Mouse (Mus musculus): Measurements from ENCODE around the gene Dst.

The Dst gene

GRCm38 (mm10) chr1:34268520-34268919, 360.5 kb downstream of the Dst start:
- in situ Hi-C loops (cut with MboI; ENCODE audit: low pct_unique_long_range_greater_than_20kb in 1 of 2, low sequenced_read_pairs in 2 of 2, unreplicated experiment in 1 of 2), result no loop called here

DNA sequence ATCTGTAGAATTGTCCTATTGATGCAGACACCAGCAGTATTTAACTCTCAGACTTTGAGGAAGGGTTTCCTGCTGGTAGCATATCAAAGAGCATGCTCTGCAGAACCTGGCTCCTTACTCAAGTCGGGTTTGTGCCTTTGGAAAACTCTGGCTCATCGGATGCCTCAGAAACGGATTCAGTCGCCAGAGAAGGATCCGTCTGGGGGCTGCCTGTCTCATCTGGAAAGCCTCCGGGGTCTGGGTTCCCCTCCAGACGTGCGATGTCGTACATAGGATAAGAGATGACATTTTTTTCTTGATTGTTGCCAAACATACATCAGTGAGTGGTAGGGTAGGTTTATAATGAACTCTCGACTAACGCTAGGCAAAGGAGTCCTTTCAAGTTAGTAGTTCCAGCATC, 361.6 kb downstream of the Dst start:
- in situ Hi-C loops (cut with MboI; ENCODE audit: low pct_unique_long_range_greater_than_20kb in 1 of 2, low sequenced_read_pairs in 2 of 2, unreplicated experiment in 1 of 2), result no loop called here

DNA sequence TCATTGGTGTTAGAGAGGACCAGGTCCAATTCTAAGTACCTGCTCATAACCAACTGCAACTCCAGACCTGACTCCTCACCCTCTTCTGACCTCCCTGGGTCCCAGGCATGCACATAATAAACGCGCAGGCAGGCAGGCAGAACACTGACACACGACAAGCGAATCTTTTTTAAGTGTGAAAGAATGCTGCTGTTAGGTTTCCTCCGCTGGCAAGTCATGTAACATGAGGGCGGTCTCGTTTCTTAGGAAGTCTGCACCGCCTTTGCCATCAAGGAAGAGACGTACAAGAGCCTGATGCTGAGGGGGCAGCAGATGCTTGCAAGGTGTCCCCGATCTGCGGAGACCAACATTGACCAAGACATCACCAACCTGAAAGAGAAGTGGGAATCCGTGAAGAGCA, 365.9 kb downstream of the Dst start:
- in situ Hi-C loops (cut with MboI; ENCODE audit: low pct_unique_long_range_greater_than_20kb in 1 of 2, low sequenced_read_pairs in 2 of 2, unreplicated experiment in 1 of 2), result no loop called here

DNA sequence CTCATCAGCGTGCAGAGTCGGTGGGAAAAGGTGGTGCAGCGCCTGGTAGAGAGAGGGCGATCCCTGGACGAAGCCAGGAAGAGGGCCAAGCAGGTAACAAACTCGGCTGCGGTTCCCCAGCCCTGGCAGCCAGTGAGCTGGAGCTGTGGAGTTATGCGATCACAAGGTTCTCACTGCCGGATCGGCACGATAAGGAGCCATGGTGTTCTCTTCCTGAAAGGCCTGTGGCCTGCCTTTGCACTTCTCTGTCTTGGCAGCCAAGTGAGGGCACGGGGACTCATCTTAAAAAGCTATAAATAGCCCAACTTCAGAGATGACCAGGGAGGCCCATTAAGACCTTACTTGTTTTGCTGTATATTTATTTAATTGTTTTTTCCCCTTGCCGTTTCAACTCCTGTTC, 367.8 kb downstream of the Dst start:
- in situ Hi-C loops (cut with MboI; ENCODE audit: low pct_unique_long_range_greater_than_20kb in 1 of 2, low sequenced_read_pairs in 2 of 2, unreplicated experiment in 1 of 2), result no loop called here

DNA sequence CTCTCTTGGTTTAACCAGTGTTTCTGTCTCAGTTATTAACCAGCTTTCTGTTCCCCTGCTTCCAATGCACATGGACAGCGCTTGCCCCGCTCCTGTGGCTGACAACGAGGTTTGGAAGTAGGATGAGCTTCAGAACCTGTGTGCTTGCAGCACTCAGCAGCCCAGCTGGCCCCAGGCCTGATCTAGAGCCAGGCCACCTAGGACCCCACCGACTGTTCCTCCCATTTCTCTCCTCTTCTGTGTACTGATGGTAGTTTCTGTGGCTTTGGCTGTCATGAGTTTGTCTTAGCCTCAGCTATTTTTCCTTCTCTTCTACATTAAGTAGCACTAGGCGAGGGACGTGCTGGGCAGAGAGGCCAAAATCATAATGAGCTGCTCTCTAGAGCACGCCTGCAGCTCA, 368.7 kb downstream of the Dst start:
- in situ Hi-C loops (cut with MboI; ENCODE audit: low pct_unique_long_range_greater_than_20kb in 1 of 2, low sequenced_read_pairs in 2 of 2, unreplicated experiment in 1 of 2), result no loop called here

DNA sequence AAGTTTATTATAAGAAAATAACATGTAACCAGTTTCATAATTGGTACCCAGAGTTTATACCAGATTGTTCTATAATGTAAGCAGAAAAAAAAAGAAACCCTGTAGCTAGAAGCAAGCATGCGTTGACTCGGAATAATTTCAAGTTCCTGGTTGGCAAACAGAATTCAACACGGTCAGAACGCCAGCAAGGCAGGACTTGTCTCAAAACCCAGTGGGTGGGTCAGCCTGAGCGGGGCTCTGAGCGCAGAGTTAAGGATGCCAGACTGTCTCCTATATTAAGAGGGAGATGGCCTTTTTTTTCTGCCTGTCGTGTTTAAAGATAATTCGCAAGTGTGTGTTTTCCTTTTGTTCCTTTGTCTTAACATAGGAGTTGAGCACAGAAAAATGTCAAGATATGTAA, 369.2 kb downstream of the Dst start:
- in situ Hi-C loops (cut with MboI; ENCODE audit: low pct_unique_long_range_greater_than_20kb in 1 of 2, low sequenced_read_pairs in 2 of 2, unreplicated experiment in 1 of 2), result no loop called here

DNA sequence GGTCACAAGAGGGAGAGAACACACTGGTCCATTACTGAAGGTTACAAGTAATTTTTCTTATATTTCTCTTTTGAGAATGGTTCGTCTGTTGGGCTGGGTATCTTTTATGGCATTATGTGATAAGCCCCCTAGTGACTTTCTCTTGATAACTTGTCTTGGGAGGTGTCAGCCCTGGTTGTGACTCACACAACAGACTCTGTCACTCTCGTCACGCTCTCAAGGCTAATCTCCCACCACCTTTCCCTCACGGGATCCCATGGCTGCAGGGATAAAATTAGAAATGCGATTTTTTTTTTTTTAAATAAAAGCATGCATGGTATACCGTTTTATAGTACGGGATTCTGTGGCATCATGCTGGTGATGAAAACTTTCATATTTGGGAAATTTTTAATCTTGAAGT, 375.5 kb downstream of the Dst start:
- in situ Hi-C loops (cut with MboI; ENCODE audit: low pct_unique_long_range_greater_than_20kb in 1 of 2, low sequenced_read_pairs in 2 of 2, unreplicated experiment in 1 of 2), result no loop called here

DNA sequence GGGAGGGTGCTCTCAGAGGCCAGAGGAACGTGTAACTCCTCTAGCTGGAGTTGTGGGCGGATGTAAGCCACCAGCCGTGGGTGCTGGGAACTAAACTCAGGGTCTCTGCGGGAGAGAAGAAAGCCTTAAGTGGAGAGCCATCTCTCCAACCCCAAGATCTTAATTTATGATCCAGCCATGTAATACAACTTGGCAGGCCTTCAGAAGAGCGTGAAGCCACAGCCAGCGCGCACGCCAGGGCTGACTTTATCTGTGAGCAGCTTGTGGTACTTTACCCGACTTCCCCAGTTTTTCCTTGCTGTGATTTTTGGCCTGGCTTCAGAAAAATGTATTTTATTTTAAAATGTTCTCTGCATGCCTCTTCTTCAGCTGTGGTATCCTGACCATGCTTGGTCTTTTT, 377.0 kb downstream of the Dst start:
- in situ Hi-C loops (cut with MboI; ENCODE audit: low pct_unique_long_range_greater_than_20kb in 1 of 2, low sequenced_read_pairs in 2 of 2, unreplicated experiment in 1 of 2), result no loop called here

- in situ Hi-C loops (cut with MboI; ENCODE audit: low pct_unique_long_range_greater_than_20kb in 1 of 2, low sequenced_read_pairs in 2 of 2, unreplicated experiment in 1 of 2), result no loop called here
These were observed 379.7 kb downstream of the Dst start for GRCm38 (mm10) chr1:34287731-34288130.

GRCm38 (mm10) chr1:34288181-34288580, 380.2 kb downstream of the Dst start:
- in situ Hi-C loops (cut with MboI; ENCODE audit: low pct_unique_long_range_greater_than_20kb in 1 of 2, low sequenced_read_pairs in 2 of 2, unreplicated experiment in 1 of 2), result no loop called here

DNA sequence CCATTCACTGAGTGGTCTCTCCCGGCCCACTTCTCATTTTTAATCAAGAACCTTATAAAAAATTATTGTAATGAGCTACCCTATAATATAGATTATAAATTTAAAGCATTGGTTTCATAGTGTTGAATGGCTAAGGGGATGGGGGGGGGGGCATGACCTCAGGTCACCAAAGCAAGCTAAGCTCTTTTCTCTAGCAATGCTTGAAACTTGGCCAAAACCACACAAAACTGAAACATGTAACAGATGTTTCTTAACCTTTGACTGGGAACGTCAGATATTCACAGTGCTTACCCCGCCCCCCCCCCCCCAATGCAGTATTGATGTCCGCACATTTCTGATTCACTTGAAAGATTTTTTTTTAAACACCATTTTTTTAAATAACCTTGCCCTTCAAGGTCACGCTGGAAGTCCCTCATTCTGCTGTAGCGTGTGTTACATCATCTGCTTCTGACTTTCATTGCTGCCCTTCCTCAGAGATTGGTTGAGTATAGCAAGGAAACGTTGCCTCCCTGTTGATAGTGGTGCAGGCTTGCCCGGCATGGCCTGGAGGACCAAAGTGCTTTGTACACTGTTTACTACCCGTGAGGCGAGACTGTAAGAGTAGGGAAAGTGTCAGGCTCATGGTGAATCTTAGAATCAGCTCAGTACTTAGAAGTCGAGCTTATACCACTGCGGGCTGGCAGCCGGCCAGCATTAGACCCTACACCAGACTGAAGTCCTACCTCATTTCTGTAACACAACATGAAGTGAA, 380.9 kb downstream of the Dst start:
- in situ Hi-C loops (cut with MboI; ENCODE audit: low pct_unique_long_range_greater_than_20kb in 1 of 2, low sequenced_read_pairs in 2 of 2, unreplicated experiment in 1 of 2), result no loop called here

- in situ Hi-C loops (cut with MboI; ENCODE audit: low pct_unique_long_range_greater_than_20kb in 1 of 2, low sequenced_read_pairs in 2 of 2, unreplicated experiment in 1 of 2), result no loop called here
These were observed 381.4 kb downstream of the Dst start for GRCm38 (mm10) chr1:34289472-34289748.

- in situ Hi-C loops (cut with MboI; ENCODE audit: low pct_unique_long_range_greater_than_20kb in 1 of 2, low sequenced_read_pairs in 2 of 2, unreplicated experiment in 1 of 2), result no loop called here
These were observed 382.3 kb downstream of the Dst start for GRCm38 (mm10) chr1:34290321-34290720.

DNA sequence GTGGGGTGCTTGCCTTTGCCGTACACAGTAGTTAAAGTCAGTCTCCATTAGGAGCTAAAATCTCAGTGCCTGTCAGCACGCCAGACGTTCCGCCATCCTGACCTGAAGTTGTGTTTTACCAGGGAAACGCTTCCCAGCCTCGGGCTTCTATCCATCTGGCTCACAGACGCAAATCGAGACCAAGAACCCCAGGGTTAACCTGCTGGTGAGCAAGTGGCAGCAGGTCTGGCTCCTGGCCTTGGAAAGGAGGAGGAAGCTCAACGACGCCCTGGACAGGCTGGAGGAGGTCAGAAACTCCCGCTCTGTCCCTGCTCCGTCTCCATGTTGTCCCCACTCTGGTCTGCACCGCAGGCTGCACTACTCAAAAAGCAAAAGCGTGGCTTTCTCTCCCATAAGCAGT, 385.2 kb downstream of the Dst start:
- in situ Hi-C loops (cut with MboI; ENCODE audit: low pct_unique_long_range_greater_than_20kb in 1 of 2, low sequenced_read_pairs in 2 of 2, unreplicated experiment in 1 of 2), result no loop called here

GRCm38 (mm10) chr1:34297636-34298035, 389.6 kb downstream of the Dst start:
- in situ Hi-C loops (cut with MboI; ENCODE audit: low pct_unique_long_range_greater_than_20kb in 1 of 2, low sequenced_read_pairs in 2 of 2, unreplicated experiment in 1 of 2), result no loop called here

DNA sequence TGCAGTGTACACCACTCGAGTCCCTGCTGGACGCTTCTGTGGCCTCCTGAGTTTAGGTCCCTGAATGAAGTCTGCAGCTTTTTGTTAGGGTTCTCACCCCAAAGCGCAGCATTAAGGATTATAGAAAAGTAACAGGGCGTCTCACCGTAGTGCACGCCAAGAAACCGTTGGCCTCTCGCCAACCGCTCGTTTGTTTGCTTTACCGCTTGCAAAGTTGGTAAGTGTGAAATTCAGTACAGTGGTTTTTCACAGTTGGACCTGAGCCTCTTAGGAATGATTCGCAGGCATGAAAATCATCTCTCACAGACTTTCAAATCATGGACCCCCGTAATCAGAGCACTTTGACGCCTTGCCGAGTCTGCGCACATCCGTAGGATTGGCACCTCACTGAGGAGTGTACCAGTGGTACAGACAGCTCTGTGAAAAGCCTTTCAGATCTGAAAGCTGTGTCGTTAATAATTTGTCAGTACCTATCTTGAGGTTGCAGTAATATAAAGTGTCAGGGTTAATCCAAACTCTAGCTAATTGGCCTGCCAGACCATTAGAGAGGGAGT, 390.7 kb downstream of the Dst start:
- in situ Hi-C loops (cut with MboI; ENCODE audit: low pct_unique_long_range_greater_than_20kb in 1 of 2, low sequenced_read_pairs in 2 of 2, unreplicated experiment in 1 of 2), result no loop called here

GRCm38 (mm10) chr1:34299507-34299906, 391.5 kb downstream of the Dst start:
- in situ Hi-C loops (cut with MboI; ENCODE audit: low pct_unique_long_range_greater_than_20kb in 1 of 2, low sequenced_read_pairs in 2 of 2, unreplicated experiment in 1 of 2), result no loop called here

DNA sequence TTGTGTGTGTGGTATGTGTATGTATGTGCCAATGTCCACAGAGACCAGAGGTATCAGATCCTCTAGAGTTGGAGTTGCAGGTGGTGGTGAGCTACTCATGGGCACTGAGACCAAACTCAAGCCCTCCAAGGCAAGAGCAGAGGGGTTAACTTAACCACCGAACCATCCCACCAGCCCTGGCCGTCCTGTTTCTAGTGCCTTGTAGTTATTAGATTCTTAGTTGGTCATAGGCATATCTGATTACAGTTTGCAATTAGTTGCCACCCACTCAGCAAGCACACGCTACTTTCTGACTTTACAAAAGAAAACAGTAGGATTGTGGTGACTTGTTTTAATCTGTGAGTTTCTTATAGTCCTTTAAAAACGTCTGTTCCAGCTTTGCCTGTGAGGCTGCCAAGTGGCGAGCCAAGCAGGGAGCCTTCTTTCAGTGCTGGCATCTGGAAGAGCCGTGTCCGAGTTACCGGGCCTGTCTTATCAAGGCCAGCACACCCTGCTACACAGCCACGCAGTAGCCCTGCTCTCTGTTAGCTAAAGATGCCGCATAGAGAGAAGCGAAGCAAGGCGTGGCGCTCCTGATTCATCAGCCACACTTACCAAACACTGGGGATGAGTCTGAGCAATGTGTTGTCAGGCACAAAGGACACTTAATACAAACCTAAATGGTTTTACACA, 392.4 kb downstream of the Dst start:
- in situ Hi-C loops (cut with MboI; ENCODE audit: low pct_unique_long_range_greater_than_20kb in 1 of 2, low sequenced_read_pairs in 2 of 2, unreplicated experiment in 1 of 2), result no loop called here

DNA sequence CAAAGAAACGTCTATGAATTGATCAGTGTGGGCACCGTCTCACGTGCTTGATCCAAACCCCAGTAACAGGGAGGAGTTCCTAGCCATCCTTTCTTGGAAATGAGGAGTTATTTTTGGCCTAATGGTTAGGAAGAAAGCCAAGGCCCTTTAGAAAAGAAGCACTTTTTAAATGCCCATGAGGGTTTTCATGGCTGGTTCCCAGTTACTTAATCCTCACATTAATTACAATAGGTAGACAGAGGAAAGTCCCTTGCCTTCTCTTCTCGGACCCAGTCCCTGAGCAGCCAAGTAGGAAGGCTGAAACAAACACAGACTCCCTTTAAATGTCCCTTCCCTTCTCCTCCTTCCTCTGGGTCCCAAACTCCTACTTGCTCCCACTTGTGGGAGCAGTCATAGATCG, 396.2 kb downstream of the Dst start:
- in situ Hi-C loops (cut with MboI; ENCODE audit: low pct_unique_long_range_greater_than_20kb in 1 of 2, low sequenced_read_pairs in 2 of 2, unreplicated experiment in 1 of 2), result no loop called here

GRCm38 (mm10) chr1:34306741-34307140, 398.7 kb downstream of the Dst start:
- in situ Hi-C loops (cut with MboI; ENCODE audit: low pct_unique_long_range_greater_than_20kb in 1 of 2, low sequenced_read_pairs in 2 of 2, unreplicated experiment in 1 of 2), result no loop called here

All from mouse embryonic stem cell (cell line).